Mouse (Mus musculus) ovary, postnatal 10 days (tissue): ENCODE results near the gene Hist1h2ae.
"Not testable (repeated sequence)": the region's sequence is repeated elsewhere in the genome, so short reads cannot be mapped to it uniquely, and the experiment has no call there.

Source experiments
- DNase-seq: peaks from one replicate; pipeline ENCODE4 v3.0.0; 2022; ENCODE audit warnings: low spot score

Gene Hist1h2ae

DNA sequence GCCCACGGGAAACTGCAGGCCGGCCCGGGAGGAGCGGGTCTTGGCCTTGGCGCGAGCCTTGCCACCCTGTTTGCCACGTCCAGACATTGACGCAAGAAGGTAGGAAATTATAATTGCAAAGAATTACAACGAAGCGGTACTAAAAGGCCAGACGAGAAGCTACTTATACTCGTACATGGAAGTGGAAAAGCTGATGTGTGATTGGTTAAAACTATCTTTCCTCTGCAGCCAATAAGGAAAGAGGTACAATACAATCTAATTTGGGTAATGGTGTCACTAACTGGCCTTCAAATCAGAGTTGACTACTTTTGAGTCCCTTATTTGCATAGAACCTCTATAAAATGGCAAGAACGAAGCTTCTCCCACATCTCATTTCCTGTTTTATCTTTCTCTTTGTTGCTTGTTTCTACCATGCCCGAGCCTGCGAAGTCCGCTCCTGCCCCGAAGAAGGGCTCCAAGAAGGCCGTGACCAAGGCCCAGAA is at the start of gene Hist1h2ae, which contains the start of gene Hist1h2bg:
TSS of gene Hist1h2ae (minus strand) at position 199 of the 482 bp plus-strand sequence.
TSS of gene Hist1h2bg (plus strand) at position 375 of the 482 bp plus-strand sequence.
- no peak for DNase-seq

GRCm38 (mm10) chr13:23620056-23620732 is 49.2 kb upstream of the Hist1h2ae start:
- DNase-seq = no peak

- no peak for DNase-seq
Measured at GRCm38 (mm10) chr13:23611638-23612037, 40.6 kb upstream of the Hist1h2ae start.

GRCm38 (mm10) chr13:23610393-23610792 is 39.4 kb upstream of the Hist1h2ae start:
- DNase-seq = no peak

DNA sequence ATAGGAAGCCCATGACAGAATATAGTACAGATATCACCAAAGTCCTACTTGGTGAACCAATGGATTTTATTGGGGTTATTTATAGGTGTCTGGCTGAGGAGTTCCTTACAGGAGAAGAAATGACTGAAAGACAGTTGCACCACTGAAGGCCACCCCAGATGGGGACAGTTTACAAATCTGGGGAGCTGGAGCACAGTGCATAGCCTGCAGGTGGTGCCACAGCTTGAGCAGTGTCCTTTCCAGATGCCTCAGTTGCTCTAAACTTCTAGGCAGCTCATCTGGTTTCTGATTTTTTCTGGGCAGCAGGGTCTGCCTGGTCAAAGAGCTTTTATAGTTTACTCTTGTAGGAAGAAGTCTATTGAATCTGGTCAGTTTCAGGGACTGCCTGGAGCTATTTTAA is 38.8 kb upstream of the Hist1h2ae start:
- DNase-seq = no peak

DNA sequence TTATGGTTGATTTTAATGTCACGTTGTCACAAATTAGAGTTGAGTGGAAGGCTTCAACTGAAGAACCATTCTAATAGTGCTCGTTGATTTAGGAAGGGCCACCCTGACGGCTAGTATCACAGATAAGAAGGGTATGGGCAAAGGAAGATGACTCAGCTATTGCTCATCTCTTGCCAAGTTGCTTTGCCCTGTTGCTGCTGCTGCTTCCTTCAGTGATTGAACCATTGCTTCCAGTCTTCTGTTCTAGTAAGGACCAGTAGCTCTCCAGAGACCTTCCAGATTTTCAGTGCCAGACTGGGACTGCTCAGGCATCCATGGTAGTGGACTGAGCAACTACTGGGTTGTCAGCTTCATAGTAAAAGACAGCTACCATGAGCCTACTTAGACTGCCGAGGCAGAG is 38.2 kb upstream of the Hist1h2ae start:
- no peak for DNase-seq

- DNase-seq = no peak
Measured at GRCm38 (mm10) chr13:23605052-23605451, 34.0 kb upstream of the Hist1h2ae start.

- DNase-seq = no peak
Measured at GRCm38 (mm10) chr13:23604452-23604851, 33.4 kb upstream of the Hist1h2ae start.

DNA sequence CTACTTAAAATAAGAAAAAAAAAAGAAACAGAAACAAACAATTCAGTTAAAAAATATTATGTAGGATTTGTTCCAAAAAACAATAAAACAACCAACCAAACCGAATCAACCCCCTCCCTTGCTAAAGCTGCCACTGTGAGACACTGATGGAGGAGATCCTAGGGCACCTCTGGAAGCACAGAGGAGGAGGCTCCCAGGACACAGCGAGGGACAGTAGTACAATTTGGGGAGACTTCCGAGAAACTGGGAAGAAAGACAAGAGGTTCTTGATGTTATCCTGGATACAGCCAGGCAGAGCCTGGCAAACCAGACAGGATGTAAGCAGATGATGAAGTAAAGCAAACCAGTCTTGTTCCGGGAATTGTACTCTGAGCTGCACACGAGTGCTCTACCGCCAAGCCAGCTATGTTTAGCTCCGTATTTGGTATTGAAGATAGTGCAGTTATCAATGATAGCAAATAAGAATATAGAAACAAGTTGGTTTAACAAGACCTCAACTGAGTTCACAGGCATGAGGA is 32.2 kb upstream of the Hist1h2ae start:
- no peak for DNase-seq

DNA sequence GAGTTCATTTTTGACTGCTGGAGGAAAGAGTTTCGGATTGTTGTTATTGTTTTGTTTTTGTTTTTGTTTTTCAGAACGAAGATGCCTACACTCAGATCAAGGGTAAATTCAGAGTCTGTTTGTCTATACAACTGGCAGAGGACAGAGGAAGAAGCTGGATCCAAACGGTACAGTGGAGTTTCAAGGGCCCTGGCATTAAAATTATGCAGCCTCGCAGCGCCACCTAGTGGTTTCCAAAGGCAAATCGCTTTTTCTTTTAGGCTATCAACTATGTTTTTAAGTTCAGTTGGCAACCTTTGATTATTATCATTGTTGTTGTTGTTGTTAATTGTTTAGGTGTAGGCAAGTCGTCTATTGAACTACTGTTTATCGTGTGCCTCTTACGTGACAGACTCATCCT is 26.9 kb upstream of the Hist1h2ae start:
- no peak for DNase-seq

DNA sequence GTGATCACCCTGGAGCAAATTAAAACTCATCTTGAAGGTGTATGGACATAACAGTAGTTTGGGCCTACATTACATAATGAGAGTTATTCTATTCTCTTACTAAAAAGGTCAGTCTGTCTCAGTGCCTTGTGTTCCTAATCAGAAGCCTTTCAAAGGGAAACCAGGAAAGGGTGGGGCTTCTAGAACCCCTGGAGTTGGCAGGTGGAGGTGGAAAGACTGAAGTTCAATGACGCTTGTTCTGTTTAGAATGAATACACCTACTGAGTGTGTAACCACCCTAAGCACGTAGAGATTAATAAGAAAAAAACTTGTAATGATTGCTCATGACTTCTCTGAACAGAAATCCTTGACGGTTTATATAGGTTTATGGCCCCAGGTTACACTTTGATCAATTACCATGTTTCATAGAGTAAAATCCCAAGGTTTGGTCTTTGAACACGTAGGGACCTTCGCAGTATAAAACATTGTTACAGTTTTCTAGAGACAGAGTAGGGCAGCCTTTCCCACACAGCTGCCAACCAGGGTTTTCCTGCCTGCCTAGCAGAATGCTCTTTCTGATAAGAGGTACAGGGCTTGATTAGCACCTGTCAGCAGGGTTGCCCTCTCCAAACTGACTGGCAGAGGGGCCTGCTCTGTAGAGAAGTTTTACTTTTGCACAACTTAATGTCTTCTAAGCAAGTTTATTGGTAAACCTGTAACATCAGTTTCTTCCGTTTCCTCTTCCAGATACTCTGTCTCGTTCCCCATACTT is 24.8 kb upstream of the Hist1h2ae start:
- no peak for DNase-seq

DNA sequence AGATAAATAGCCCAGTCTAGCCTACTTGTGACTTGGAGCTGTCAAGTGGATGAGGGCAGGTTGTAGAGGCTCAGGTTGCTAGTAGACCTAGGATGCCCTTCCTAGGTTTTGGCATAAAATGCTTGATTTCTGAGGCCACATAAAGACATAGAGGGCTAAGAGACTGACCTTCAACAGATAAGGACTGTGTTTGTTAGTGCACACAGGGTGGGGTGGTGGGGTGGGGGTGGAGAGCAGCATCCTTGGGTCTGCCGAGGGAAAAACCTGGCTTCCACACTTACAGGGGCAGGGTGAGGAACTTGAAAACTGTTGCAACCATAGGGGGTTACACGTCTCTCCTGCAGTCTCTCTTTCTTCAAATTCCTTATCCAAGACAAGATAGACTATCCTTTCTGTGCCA is 24.2 kb upstream of the Hist1h2ae start:
- DNase-seq = no peak

- no peak for DNase-seq
Measured at GRCm38 (mm10) chr13:23593051-23593770, 22.2 kb upstream of the Hist1h2ae start.

- no peak for DNase-seq
Measured at GRCm38 (mm10) chr13:23592614-23593013, 21.6 kb upstream of the Hist1h2ae start.

GRCm38 (mm10) chr13:23591886-23592285 is 20.9 kb upstream of the Hist1h2ae start:
- not testable (repeated sequence) for DNase-seq

GRCm38 (mm10) chr13:23591206-23591605 is 20.2 kb upstream of the Hist1h2ae start:
- DNase-seq = no peak

- no peak for DNase-seq
Measured at GRCm38 (mm10) chr13:23586940-23587225, 15.9 kb upstream of the Hist1h2ae start.

- no peak for DNase-seq
Measured at GRCm38 (mm10) chr13:23586099-23586939, 15.3 kb upstream of the Hist1h2ae start.

GRCm38 (mm10) chr13:23585442-23586098 is 14.6 kb upstream of the Hist1h2ae start:
- DNase-seq = peak; percentile 55

GRCm38 (mm10) chr13:23585029-23585441 is 14.0 kb upstream of the Hist1h2ae start:
- DNase-seq = no peak

DNA sequence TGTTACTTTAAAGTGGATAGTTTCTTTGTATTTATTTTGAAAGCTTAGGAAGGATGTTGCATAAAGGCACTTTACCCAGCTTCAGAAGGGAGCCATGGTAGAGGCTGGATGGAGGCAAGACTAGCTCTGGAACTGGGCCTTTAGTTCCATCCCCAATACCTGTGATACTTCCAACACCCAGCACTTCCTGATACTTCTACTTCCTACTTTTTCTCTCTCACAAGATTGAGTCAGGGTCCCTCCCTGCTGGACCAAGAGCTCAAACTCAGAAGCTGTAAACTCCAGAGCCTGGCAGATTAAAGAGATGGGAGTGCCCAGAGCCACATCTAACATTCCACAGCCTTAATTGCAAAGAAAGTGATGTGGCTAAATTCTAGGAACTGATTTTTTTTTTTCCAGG is 13.3 kb upstream of the Hist1h2ae start:
- no peak for DNase-seq
